In genomic region chr7:90442518-90443080, GRCm38 (mm10) we compare ENCODE assay signal across 8 mouse cellular contexts. TPM values are rescaled to one million over a fixed set of nuclear protein-coding genes. Genes with fewer than 3 reads are reported as not detected.
DNase-seq lines count a peak whose midpoint lies in the region; ATAC-seq and TF ChIP-seq lines count a peak whose summit lies in the region.

Gene Crebzf (plus strand): TSS chr7:90442729.

- H3K4me1 ChIP-seq in embryonic facial prominence, embryonic 13.5 days: peaks cover 5% of the 10 kb centered on the region; the same call in 1 of the 2 replicates
- H3K4me1 ChIP-seq in kidney, adult 2 months (ENCODE audit: control insufficient read depth, insufficient read depth, low read length): peaks cover 7% of the 10 kb centered on the region; the same call in 1 of the 2 replicates
- 0 out of 2 replicates have a peak, but pooled peaks cover 3% of the 10 kb centered on the region for H3K4me1 ChIP-seq in limb, embryonic 12.5 days (replicated peaks)
- peaks cover 11% of the 10 kb centered on the region for H3K4me1 ChIP-seq in midbrain, embryonic 15.5 days
- peaks cover 6% of the 10 kb centered on the region for H3K4me1 ChIP-seq in spleen, adult 2 months (ENCODE audit: control insufficient read depth, insufficient read depth, insufficient read length)

- no peaks in the 10 kb centered on the region for H3K27me3 ChIP-seq in embryonic facial prominence, embryonic 13.5 days
- H3K27me3 ChIP-seq in kidney, adult 2 months (replicated peaks; ENCODE audit: control insufficient read depth, insufficient read depth, low read length): no peaks in the 10 kb centered on the region
- H3K27me3 ChIP-seq in limb, embryonic 12.5 days: no peaks in the 10 kb centered on the region
- no peaks in the 10 kb centered on the region for H3K27me3 ChIP-seq in midbrain, embryonic 15.5 days (replicated peaks)
- no peaks in the 10 kb centered on the region for H3K27me3 ChIP-seq in spleen, adult 2 months (ENCODE audit: control insufficient read depth, insufficient read depth, low read length)

- peak within 1 kb of the TSS; percentile 98 for H3K27ac ChIP-seq in embryonic facial prominence, embryonic 13.5 days
- peak within 1 kb of the TSS; percentile 96 for H3K27ac ChIP-seq in kidney, adult 2 months (ENCODE audit: insufficient read depth, low read depth, low read length)
- H3K27ac ChIP-seq in limb, embryonic 12.5 days: peak within 1 kb of the TSS; percentile 99
- H3K27ac ChIP-seq in midbrain, embryonic 15.5 days: peak within 1 kb of the TSS; percentile 96
- H3K27ac ChIP-seq in spleen, adult 2 months (ENCODE audit: insufficient read depth, low read length): peak within 1 kb of the TSS; percentile 96

- peak within 1 kb of the TSS; percentile 96 for H3K4me2 ChIP-seq in embryonic facial prominence, embryonic 13.5 days
- H3K4me2 ChIP-seq in limb, embryonic 12.5 days: peak within 1 kb of the TSS; percentile 95
- H3K4me2 ChIP-seq in midbrain, embryonic 15.5 days: peak within 1 kb of the TSS; percentile 68

- H3K36me3 ChIP-seq in embryonic facial prominence, embryonic 13.5 days: 0 out of 2 replicates have a peak, but pooled peaks cover 2% of the 10 kb centered on the region
- no peaks in the 10 kb centered on the region for H3K36me3 ChIP-seq in kidney, adult 2 months (ENCODE audit: control insufficient read depth, insufficient read depth, low read length)
- H3K36me3 ChIP-seq in limb, embryonic 12.5 days: peaks cover 6% of the 10 kb centered on the region
- no peaks in the 10 kb centered on the region for H3K36me3 ChIP-seq in midbrain, embryonic 15.5 days (replicated peaks)
- H3K36me3 ChIP-seq in spleen, adult 2 months (ENCODE audit: control insufficient read depth, insufficient read depth, low read length): no peaks in the 10 kb centered on the region; the same call in 1 of the 2 replicates

- TF ChIP-seq CTCF in kidney, adult 2 months (conservative IDR thresholded peaks at IDR 0.05; ENCODE audit: insufficient read depth, insufficient read length, low read depth, low read length): no peak
- no peak for TF ChIP-seq CTCF in spleen, adult 2 months (IDR thresholded peaks at IDR 0.05; ENCODE audit: extremely low read depth, insufficient read depth, insufficient read length, insufficient replicate concordance)

- peak; percentile 97 for ATAC-seq in embryonic facial prominence, embryonic 13.5 days (ENCODE audit: insufficient number of reproducible peaks, insufficient read depth, low FRiP score, low TSS enrichment, low read depth)
- peak; percentile 93 for ATAC-seq in limb, embryonic 12.5 days (ENCODE audit: insufficient number of reproducible peaks, insufficient read depth, low FRiP score, low TSS enrichment, low read depth)
- ATAC-seq in midbrain, embryonic 15.5 days (replicated peaks): peak; percentile 98

- under 1% methylated on average over 43 of the region's 54 CpGs for WGBS in embryonic facial prominence, embryonic 13.5 days
- WGBS in kidney, adult 2 months: under 1% methylated on average over 54 of the region's 54 CpGs
- under 1% methylated on average over 52 of the region's 54 CpGs for WGBS in limb, embryonic 12.5 days
- under 1% methylated on average over 51 of the region's 54 CpGs for WGBS in midbrain, embryonic 15.5 days
- WGBS in spleen, adult 2 months: under 1% methylated on average over 53 of the region's 54 CpGs

- peak; percentile 91 for DNase-seq in 3134 (ENCODE audit: extremely low read depth, insufficient read length, low spot score)
- peak; percentile 97 for DNase-seq in adrenal gland, postnatal 36 days
- DNase-seq in heart, adult 18-20 months: peak; percentile 97 to 98
- peak; percentile 99 for DNase-seq in kidney, adult 2 months
- peak; percentile 96 to 97 for DNase-seq in spleen, adult 2 months (ENCODE audit: low read depth in 1 of 2, low spot score in 2 of 2)

- peak within 1 kb of the TSS; percentile 99 for H3K4me3 ChIP-seq in embryonic facial prominence, embryonic 13.5 days
- peak within 1 kb of the TSS; percentile 86 for H3K4me3 ChIP-seq in kidney, adult 2 months (ENCODE audit: insufficient read depth, low read depth, low read length)
- peak within 1 kb of the TSS; percentile 96 for H3K4me3 ChIP-seq in limb, embryonic 12.5 days (replicated peaks)
- peak within 1 kb of the TSS; percentile 89 for H3K4me3 ChIP-seq in midbrain, embryonic 15.5 days
- peak within 1 kb of the TSS; percentile 100 for H3K4me3 ChIP-seq in spleen, adult 2 months (ENCODE audit: extremely low read depth, insufficient read depth, insufficient read length)

- no peaks in the 10 kb centered on the region for H3K9me3 ChIP-seq in embryonic facial prominence, embryonic 13.5 days
- no peaks in the 10 kb centered on the region for H3K9me3 ChIP-seq in limb, embryonic 12.5 days
- H3K9me3 ChIP-seq in midbrain, embryonic 15.5 days: no peaks in the 10 kb centered on the region

- TF ChIP-seq POLR2A in kidney, adult 2 months (IDR thresholded peaks at IDR 0.05; ENCODE audit: low read depth, low read length): peak; percentile 83
- peak; percentile 86 for TF ChIP-seq POLR2A in spleen, adult 2 months (IDR thresholded peaks at IDR 0.05; ENCODE audit: low read depth, low read length)

- peak within 1 kb of the TSS; percentile 100 for H3K9ac ChIP-seq in embryonic facial prominence, embryonic 13.5 days
- peak within 1 kb of the TSS; percentile 99 for H3K9ac ChIP-seq in limb, embryonic 12.5 days (replicated peaks)
- H3K9ac ChIP-seq in midbrain, embryonic 15.5 days: peak within 1 kb of the TSS; percentile 92

RNA-seq across cellular contexts. Expression of gene Crebzf, which starts in this region (rescaled TPM):
- total RNA-seq in adrenal gland, postnatal 36 days (2021): 10 to 100 TPM; 71.8 to 77.5 TPM
- polyA plus RNA-seq in embryonic facial prominence, embryonic 13.5 days (2015; fragmentation: Nextera tagmentation; extraction: Ambion mirVana): 42.8 and 43.3 TPM in 2 replicates
- total RNA-seq in heart, adult 18-20 months (2021): 10 to 100 TPM; 18.7 to 20.5 TPM
- 21.4 and 23.9 TPM in 2 replicates for polyA plus RNA-seq in kidney, adult 2 months (2012; rRNA removed)
- 59.5 and 59.8 TPM in 2 replicates for polyA plus RNA-seq in limb, embryonic 12.5 days (2016; fragmentation: Nextera tagmentation; extraction: Ambion mirVana)
- 29.2 and 29.9 TPM in 2 replicates for polyA plus RNA-seq in midbrain, embryonic 15.5 days (2015; fragmentation: Nextera tagmentation; extraction: Ambion mirVana)
- 39.4 and 59.1 TPM in 2 replicates for polyA plus RNA-seq in spleen, adult 2 months (2012; rRNA removed)

Comparison
In these comparisons a context has a peak if more than half of its experiments do, and no peak if none do; other contexts are left out.
1. Peak in every context shown above with its lines: DNase-seq, ATAC-seq, H3K4me3 ChIP-seq and H3K27ac ChIP-seq.